Mouse (Mus musculus) embryonic fibroblast, embryonic 13.5 days (primary cell): ENCODE data around the gene Brap.

Experiments used
- CTCF ChIP-seq: IDR thresholded peaks from 2 replicates; pipeline ENCODE4 v1.5.1; 2011; ENCODE audit warnings: mild to moderate bottlenecking, control low read depth, low read length, moderate library complexity, borderline replicate concordance; ENCODE audit not compliant: insufficient read depth
- POLR2A ChIP-seq: IDR thresholded peaks from 2 replicates; pipeline ENCODE4 v1.6.1; 2011; ENCODE audit warnings: low read depth, mild to moderate bottlenecking, control low read depth, low read length, moderate library complexity

- no peak for TF ChIP-seq CTCF
- TF ChIP-seq POLR2A, result no peak
Observed at GRCm38 (mm10) chr5:121703341-121703740, 43.0 kb downstream of the Brap start.
